Mouse (Mus musculus) testis, postnatal 14 days (tissue): ENCODE measurements at regions not wholly inside any gene's neighbourhood (a gene's known extent, or its start where the extent isn't known, plus 50 kb on each side); places are given as distances from the start of the nearest gene placed in this dataset.
A peak's percentile ranks its signal among the peaks of the same experiment; 100 is the strongest.

Experiments used
- DNase-seq: peaks from one replicate; pipeline ENCODE4 v3.0.0; 2021; ENCODE audit warnings: low spot score

DNA sequence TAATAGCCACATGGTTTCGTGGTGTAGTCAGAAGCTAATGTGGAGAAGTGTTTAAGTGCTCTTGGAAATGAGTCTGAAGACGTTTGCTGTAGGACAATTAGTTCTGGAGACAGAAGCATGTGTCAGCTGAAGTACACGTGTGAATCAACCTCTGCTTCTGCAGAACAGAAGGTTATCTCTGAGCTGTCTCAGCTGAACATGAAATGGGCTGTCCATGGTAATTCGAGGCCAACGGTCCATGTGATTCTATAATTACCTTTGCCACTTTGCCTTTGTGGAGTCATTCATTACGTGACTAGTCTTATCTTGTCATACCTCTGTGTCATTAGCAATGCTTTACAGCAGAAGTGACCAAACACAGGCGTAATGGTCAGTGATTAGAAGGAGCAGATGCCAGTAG lies 295.6 kb upstream of the Veph1 start:
- DNase-seq = no peak

DNA sequence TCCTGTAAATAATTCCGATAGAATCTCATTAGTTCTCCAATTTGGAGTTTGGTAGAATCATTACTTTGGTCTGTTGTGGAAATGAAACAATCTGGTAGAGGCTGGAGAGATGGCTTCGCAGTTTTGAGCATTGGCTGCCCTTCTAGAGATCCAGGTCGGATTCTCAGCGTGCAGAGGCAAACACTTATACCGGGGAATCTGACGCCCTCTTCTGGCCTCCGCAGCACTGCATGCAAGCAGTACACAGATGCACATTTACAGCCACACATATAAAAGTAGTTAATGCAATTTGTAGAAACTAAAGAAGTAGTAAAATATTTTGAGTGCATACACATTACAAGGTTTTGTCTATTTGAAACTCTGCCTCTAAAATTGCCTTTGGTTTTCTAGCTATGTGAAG lies 294.1 kb upstream of the Veph1 start:
- no peak for DNase-seq

DNA sequence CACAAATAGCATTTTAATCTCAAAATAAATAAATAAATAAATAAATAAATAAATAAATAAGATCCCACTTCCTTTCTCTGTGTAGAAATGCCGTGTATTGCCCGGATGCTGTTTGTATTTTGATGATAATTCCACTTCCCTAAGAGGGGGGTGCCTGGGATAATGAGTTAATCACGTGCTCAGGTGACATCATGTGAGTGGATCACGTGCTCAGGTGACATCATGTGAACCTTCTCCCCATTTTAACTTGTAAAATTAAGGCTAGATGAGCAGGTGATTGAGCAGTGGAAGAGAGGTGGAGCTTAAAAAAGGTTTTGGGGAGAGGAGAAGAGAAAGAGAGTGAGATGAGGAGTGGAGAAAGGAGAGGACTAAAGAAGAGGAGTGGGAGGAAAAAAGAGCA lies 292.8 kb upstream of the Veph1 start:
- DNase-seq = no peak

DNA sequence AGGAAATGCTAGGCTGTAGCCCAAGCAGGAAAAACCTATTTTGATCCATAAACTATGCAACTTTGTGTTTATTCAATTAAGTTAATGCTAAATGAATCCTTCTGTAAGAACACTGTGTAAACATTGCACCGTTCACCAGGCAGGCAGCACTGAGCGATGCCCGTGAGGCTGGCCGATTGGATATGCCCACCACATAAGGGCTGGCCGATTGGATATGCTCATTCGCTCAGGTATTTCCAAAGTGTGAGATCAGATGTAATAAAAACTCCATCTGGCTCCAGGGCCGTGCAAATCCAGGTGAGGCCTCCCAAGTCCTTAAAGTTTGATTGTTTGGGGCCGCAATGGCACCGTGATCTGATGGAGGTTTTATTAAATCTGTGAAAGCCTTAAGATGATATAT lies 288.2 kb upstream of the Veph1 start:
- DNase-seq = no peak

DNA sequence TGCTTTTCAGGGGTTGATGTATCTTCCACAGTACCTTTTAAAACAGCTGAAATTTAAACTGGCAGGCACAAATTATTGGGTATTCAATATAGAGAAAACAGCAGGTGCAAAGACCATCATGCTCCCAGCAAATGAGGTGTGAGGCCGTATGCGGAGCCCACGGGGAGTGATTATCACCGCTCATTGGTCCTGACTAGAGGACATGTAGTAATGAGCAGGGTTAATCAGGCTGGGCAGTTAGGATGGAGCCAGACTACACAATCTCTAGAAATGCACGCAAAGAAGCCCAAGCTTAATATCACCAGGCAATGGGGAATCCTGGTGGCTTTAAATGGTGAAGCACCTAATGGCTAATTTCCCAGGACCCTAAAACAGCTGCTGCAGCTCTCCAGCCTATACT lies 287.5 kb upstream of the Veph1 start:
- no peak for DNase-seq

DNA sequence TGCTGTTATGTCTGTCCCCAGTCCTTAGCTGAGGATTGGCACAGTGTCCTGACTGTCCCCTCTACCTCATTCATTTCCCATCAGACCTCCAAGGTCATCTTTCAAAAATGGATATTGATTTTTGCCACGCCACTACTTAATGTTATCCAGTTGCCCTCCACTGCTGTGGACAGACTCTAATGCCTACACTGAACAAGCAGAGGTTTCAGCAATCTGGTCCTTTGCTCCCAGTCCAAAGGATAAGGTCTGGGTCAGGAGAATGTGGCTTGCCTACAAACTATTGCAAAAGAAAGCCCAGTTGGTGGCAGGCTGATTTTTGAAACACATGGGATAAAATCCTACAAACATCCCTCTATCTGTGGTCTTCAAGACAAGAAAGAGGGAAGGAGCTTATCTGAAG lies 280.0 kb upstream of the Veph1 start:
- no peak for DNase-seq

DNA sequence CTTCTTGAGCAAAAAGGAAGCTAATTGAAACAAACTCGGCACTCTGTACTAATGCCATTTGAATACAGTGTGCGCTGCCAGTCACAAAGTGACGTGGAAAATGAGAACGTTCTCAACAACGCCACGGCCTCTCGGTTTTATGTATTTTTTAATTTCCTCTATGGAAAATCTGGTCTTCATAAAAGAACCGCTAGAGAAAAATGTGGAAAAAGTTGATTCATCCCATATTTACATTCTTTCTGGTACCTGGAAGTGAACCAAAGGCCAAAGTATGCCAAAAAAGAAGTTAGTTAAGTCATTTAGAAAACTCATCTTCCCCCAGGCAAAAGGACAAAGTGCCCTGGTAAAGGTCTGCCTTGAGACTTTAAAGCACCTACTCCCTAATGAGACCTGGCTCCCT lies 277.7 kb upstream of the Veph1 start:
- DNase-seq = no peak

DNA sequence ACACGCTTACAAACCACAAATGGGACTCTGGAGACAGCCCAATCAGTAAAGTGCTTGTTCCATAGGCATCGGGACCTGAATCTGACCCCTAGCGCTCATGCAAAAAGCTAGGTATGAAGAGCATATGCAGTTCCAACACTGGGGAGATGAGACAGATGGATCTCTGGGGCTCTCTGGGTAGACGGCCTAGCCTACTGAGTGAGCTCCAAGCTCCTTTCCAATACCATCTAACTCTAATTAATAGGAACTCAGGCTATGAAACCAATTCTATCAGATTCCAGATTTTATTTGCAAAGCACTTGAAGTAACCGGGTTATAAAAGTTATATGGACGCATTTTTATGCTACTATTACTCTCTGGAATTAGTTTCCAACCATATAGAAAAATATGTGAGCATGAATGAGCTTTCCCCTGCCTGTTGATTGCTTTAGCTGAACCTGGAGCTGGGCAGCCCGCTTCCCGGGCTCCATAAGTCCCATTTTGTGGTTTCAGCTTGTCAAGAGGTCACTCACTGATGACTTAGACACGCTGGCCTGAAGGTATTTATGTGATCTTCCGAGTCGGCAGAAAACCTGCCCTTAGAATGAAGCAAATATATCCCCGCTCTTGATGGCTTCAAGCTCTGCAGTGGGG lies 276.4 kb upstream of the Veph1 start:
- no peak for DNase-seq

DNA sequence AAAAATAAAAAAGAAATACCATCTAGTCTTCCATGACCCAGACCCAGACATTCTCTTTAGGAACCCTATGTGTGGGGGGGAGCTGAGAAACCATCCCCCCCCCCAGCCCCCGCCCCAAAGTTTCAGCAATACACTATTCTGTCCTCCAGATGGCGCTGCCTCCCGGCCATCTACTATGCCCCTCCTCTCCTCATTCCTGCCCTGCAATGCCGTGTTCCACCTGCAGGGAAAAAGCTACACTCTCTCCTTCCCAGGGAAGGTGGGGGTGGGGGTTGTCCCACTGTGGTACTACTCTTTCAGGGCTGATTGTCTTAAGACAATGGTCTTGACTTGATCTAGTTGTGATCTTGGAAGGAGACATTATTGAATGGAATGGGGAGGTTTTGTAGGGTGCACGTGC lies 273.7 kb upstream of the Veph1 start:
- DNase-seq = peak; percentile 18

DNA sequence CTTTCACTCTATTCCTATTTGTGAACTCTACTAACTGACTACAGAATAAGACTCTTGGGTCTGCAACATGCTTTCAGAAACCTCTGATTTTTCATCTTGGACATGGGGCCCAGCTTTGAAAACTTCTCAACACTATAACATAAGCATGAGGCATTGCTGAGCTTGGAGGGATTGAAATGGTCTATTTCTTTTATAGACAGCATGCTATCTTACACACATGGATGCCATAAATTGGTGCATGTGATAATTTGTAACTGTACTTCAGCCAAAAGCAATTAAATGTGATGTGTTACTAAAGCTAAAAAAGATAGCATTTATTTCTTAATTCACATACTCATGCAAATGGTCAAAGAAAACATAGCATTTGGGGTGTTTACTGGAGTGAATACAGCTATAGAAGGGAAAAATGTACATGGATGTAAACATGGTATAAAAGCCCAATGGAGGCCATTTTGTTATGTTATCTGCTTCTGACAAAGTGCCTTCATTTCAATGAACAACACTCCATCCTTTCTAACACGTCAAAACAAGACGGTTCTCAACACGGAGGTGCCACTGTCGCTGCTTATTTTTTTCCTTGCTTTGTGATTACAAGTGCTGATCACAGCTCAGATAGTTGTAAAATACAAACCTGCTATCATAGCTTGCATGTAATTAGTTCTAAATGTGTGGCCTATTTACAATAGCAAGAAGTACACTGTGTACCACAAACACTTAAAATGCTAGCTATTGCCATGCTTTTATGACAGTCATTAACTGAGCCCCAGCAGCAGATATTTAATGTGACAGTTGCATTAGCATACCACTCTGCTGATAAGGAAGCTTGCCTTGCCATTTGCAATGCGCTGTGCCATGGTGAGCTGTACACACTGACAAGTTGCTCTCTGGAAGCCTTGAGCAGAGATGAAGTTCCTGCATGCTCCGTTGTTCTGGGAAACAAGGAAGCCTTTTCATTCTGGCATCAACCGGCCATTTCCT lies 267.9 kb upstream of the Veph1 start:
- DNase-seq = no peak

DNA sequence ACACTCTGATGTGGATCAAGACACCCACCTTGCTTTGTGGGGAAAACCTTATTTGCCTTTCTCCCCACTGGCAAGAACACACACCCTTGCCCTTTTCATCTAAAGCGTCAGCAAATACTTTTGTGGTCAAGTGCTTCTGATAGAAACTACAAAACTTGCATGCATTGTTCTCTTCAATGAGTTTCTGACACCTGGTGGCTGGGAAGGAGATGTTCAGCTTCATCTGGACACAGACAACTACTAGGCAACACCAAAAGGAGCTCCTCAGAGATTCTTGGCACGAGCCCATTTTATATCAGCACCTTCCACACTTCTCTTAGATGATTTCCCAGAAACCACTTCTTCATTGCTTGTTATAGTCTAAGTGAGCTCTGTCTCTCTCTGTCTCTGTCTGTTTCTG lies 266.7 kb upstream of the Veph1 start:
- DNase-seq = no peak

DNA sequence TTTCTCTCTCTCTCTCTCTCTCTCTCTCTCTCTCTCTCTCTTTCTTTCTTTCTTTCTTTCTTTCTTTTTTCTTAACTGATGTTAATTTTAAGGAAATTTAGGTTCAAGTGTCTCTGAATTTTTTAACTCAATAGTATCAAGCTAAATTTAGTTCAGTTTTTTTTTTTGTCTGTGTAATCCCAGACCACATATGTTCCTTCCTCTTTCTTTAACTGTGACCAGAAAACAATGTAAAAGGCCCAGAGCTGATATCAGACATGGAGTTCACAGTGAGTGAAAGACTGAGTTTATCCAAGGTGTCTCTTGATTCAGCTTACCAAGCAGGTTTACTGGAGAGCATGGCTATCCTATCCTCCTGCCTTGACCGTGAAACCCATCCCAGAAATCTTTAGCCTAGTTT lies 258.9 kb upstream of the Veph1 start:
- no peak for DNase-seq

DNA sequence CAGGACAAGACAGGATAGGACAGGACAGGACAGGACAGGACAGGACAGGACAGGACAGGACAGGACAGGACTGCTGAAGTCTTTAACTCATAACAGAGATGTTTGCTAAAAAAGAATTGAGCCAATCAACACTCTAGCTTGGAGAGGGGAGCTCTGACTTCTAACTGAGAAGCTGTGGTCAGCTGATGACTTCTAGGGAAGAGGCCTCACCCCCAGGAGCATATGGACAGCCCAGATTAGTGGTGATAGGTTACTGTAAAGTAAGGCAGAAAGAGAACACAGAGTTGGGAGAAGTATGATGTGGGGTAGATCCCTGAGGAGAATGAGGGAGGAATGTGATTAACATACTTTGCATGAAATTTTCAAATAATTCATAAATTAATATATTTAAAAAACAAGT lies 254.3 kb upstream of the Veph1 start:
- DNase-seq = no peak

DNA sequence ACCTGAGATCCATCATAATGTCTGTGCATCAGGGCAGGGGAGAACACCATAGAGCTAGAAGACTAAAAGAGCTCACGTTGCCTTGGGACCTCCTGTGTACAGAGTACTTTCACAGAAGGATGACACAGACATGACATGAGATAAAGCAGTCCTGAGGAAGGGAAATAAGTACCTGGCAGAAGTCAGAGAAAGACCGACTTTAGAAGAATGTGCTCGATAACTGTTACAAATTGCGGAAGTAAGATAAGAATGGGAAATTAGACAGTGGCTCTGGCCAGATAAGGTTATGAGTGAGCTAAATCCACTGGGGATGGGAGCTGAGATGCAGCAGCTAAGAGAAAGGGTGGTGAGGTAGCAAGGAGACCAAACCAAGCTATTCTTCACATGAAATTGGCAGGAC lies 249.9 kb upstream of the Veph1 start:
- no peak for DNase-seq

DNA sequence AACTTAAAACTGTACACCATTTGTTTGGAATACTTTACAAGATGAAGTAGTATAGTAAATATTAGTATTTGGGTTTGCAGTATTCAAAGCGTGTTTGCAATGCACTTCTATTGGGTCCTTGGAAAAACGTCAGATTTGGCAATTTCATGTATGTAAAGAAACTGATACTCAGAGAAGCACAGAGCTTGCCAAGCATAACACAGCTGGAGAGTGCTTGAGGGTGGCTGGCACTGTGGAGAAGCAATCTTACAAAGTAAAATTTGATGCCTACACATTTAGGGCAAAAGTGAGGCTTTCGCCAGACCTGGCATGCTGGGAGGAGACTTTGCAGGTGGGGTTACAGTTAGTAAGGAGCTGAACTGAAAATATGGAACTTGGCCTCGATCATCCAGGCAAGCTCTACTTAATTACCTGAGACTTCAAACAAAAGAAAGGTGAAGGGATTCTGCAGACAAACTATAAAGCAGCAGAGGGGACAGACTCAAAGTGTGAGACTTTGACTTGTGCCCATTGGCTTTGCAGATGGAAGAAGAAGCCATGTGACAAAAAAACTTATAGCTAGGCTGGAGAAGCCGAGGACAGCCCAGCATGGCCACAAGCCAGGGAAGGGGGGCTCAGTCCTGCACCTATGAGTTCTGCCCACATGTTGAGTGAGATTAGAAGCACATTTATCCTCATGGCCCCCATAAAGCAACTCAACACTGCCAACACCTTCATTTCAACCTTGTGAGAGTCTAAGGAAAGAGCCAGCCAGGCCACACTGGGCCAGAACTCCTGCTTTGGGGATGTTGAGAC lies 247.7 kb upstream of the Veph1 start:
- no peak for DNase-seq

DNA sequence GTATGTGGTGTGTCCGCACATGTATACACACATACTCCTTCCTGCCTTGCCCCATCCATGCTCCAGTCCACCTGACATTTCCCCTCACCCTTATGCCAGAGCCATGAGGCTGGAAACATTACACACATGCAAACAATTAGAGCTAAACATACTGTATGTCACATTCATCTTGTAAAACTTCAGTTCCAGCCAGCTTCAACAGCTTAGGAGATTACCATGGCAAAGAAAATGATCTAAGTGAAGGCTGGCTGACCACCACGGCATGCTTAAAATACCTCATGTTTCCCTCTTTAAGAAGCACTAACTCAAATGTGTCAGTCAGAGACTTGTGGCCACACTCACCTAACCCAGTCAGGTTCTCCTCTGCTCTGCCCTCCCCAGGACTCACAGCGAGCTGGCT lies 246.2 kb upstream of the Veph1 start:
- no peak for DNase-seq

DNA sequence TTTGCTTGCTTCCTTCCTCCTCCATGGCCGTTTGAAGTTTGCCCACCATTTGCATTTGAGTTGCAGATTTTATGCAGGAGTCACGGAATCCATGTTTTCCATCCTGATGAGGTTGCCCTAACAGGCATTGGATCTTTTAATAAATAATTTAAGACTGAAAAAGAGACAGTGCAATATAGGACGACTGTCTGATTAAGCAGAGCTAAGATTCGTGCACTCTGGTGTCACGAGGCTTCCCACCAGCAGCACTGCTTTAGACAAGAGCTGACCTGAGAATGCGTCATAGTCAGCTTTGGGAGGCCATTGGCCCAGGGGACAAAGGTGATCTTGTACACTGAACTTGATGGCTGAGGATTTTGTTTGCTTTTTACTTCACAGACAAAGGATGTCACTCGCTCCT lies 241.3 kb upstream of the Veph1 start:
- no peak for DNase-seq

DNA sequence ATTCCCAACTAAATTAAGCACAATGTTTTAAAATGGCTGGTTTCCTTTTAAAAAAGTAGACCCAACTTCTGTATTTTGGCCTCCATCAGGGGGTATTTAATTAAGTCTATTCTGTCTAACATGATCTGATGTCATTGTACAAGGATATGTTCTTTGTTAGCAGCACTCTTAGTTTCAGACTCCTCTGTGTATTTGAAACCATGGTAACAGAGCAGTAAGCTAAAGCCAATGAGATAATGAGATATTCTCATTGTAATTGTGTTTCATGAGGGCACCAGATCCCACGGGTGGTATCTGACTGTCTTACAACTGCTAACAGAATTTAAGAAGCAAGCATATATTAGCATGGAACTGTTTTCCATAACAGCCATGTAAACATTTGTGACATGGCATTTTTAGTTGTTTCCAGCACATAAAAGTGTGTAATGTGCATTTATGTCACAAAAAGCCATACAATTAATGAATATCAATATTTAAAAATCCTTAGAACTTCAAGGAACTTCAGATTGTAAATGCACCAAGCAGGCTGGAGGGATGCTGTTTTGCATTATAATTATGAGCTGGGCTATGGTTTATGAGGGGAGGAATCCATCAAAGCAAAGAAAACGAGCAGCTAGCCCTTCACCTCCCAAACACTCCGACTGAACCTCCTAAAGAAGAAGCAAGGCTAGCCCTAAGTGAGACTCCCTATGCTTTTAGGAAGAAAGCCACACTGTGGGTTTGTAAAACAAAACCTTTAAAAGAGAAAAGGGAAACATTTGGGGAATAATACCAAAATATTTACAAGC lies 240.7 kb upstream of the Veph1 start:
- DNase-seq = no peak

DNA sequence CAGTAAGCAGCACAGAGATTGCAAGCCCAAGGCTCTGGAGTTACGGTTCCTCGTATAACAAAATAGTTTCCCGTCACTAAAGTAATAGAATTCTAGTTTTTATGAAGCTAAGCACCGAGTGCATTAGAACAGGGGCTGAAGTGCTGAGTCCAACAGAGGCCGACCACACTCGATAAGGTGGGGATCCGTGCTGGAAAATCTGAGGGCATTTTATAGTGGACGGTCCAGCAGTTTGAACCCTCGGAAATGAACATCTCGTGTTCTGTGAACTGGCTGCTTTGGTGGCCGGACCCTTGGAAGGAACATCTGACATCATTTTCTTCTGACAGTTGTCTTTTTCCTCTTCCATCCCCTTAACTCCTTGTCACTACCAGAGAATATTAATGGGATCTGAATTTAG lies 240.0 kb upstream of the Veph1 start:
- DNase-seq = no peak

DNA sequence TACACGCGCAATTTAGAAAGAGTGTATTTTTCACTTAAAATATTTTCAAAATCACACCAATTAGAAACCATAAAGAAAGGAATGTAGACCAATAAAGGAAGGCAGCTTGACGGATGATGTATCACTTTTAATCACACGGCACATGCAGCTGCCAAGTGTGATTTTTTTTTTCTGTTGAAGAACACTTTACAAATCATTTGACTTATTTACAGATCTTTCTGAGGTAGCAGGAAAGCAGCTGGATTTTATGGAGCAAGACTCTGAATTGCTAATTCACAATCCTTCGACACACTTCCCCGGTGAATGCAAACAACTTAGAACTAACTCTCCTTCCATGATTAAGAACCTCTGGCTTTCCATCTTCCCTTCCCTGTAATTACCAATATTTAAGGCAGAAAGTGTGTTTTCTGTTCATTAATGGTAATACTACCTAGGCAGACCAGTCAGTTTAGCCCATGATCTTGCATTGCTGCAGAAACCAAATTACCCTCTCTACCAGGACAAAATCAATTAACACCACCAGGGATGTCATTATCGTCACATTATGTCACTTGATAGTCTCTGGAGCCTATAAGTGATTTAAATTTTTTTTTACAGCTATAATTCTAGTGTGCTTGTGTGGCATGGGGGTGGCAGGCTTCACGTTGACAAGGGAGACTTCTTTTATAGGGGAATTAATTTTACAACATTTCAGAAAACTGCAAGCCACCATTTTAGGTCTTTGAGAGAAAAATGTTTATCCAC lies 239.3 kb upstream of the Veph1 start:
- no peak for DNase-seq

DNA sequence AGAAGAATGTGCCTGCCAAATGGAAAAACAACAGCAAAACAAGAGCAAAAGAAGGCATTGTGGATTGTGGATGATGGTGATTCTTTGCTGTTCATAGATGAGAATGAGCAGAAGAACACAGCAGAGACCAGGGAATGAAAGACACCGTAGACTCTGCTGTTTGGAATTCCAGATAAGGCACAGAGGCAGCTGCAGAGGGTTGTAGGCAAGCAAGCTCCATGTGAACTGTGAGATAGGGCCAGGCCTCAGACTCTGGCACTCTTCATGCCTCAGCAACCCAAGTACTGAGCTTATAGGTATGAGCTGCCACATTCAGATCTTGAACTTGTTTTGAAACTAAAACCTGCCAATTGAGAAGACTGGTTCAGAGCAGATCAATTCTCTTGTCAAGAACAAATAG lies 223.3 kb upstream of the Veph1 start:
- no peak for DNase-seq
